ENCODE assay signal across 25 mouse cellular contexts in the genomic region with DNA sequence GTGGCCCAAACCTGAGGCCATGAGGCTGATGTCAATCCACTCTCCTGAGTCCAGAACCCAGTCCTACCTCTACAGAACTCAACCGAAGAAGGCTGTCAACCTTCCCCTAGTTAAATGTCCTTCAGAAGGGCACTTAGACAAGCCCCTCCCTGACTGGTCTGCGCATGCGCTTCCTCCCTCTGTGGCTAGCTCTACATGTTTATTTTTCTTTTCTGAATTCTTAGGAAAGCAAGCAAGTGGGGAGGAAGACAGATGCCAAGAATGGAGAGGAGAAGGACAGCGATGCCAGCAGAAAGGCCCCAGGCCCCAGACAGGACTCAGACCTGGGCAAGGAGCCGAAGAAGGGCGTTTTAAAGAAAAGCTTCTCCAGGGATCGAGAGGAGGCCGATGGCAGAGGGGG. TPM values are rescaled to one million over a fixed set of nuclear protein-coding genes. Genes with fewer than 3 reads are reported as not detected.
DNase-seq lines count a peak whose midpoint lies in the region; TF ChIP-seq lines count a peak whose summit lies in the region.
"Had no signal": no experiment of that assay in that cellular context is flagged by ENCODE, and none has a peak within 500 bp of the region (broad histone marks: within the 10 kb centered on the region; RNA-seq: fewer than 3 reads in every experiment).

No protein-coding gene starts in this region.

- intact Hi-C loops in left cerebral cortex, postnatal 4 days (cut with DNase I), result no loop called here

- peak; percentile 54 for DNase-seq in ovary, postnatal 36 days (ENCODE audit: low spot score)
- DNase-seq in ovary, postnatal 10 days (ENCODE audit: low spot score), result no peak
- DNase-seq in lung, adult 2 months, result peak; percentile 31
- peak; percentile 65 for DNase-seq in lung, postnatal 25 days (ENCODE audit: low spot score)
- no peak for DNase-seq in yolk sac, embryonic 10.5 days (ENCODE audit: low spot score)
- no peak for DNase-seq in neural tube, embryonic 10.5 days (ENCODE audit: extremely low spot score, low spot score)
- DNase-seq in left cerebral cortex, postnatal 4 days, result no peak
- DNase-seq: adrenal gland, adult 2 months; adrenal gland, postnatal 36 days; B cell, adult 2 months; cerebellum, adult 8-10 months; cerebellum, postnatal 25 days; gastrocnemius, postnatal 14 days; heart, postnatal 36 days; kidney, postnatal 25 days; liver, embryonic 13.5 days had no signal

- no peak for TF ChIP-seq CTCF in lung, adult 2 months (IDR thresholded peaks at IDR 0.05; ENCODE audit: insufficient read depth, low read length)

- peak overlapping the region; percentile 8 for H3K4me3 ChIP-seq in lung, adult 2 months (replicated peaks; ENCODE audit: extremely low read depth, low read depth, low read length)
- H3K4me3 ChIP-seq: kidney, embryonic 15.5 days; layer of hippocampus, adult 2 months; limb, embryonic 10.5 days; limb, embryonic 15.5 days; liver, embryonic 13.5 days; lung, embryonic 15.5 days; midbrain, embryonic 12.5 days had no signal

- no peak; the same call in 1 of the 2 replicates for TF ChIP-seq POLR2A in lung, adult 2 months (IDR thresholded peaks at IDR 0.05; ENCODE audit: borderline replicate concordance, extremely low read depth, low read depth, low read length)

- peaks cover 5% of the 10 kb centered on the region; the same call in 1 of the 2 replicates for H3K4me1 ChIP-seq in lung, adult 2 months (ENCODE audit: control insufficient read depth, insufficient read depth, low read length)

- WGBS in lung, adult 2 months, result 31% methylated on average over 8 of the region's 8 CpGs

RNA-seq across cellular contexts. Expression of gene Shisa4, which starts 11.6 kb away (rescaled TPM):
- polyA plus RNA-seq in lung, adult 2 months (2012; rRNA removed), result 14.0 and 16.7 TPM in 2 replicates
- 10 to 100 TPM; 75.2 to 79.1 TPM for total RNA-seq in left cerebral cortex, postnatal 4 days (2021)
- total RNA-seq: granulocyte monocyte progenitor cell, adult 5-6 weeks; megakaryocyte, adult 5-6 weeks had no signal
- polyA plus RNA-seq: activated CD4-positive, CD25-positive, alpha-beta regulatory T cell, adult 4 months had no signal

RNA-seq across cellular contexts. Expression of gene Lmod1, which starts 38.8 kb away (rescaled TPM):
- 9.3 and 12.9 TPM in 2 replicates for polyA plus RNA-seq in lung, adult 2 months (2012; rRNA removed)
- total RNA-seq in left cerebral cortex, postnatal 4 days (2021), result under 1 TPM; 0.30 to 0.46 TPM
- total RNA-seq: granulocyte monocyte progenitor cell, adult 5-6 weeks; megakaryocyte, adult 5-6 weeks had no signal
- polyA plus RNA-seq: activated CD4-positive, CD25-positive, alpha-beta regulatory T cell, adult 4 months had no signal

RNA-seq across cellular contexts. Expression of gene Timm17a, which starts 49.9 kb away (rescaled TPM):
- polyA plus RNA-seq in lung, adult 2 months (2012; rRNA removed), result 29.6 and 51.9 TPM in 2 replicates
- 100 to 1,000 TPM; 109 to 112 TPM for total RNA-seq in left cerebral cortex, postnatal 4 days (2021)

Comparison
In these comparisons a context has a peak if more than half of its experiments do, and no peak if none do; other contexts are left out.
1. DNase-seq: peak in ovary, postnatal 36 days (single experiment), lung, adult 2 months (single experiment) and lung, postnatal 25 days (single experiment); none in ovary, postnatal 10 days (single experiment), yolk sac, embryonic 10.5 days (single experiment), neural tube, embryonic 10.5 days (single experiment) and left cerebral cortex, postnatal 4 days (single experiment).